Mouse (Mus musculus): Measurements from ENCODE around the gene Khdrbs1.

The Khdrbs1 gene

GRCm38 (mm10) chr4:129672878-129673449 is 69.1 kb downstream of the Khdrbs1 start:
- DNase-seq (ENCODE audit: low spot score in 2 of 2), result no peak

- DNase-seq (ENCODE audit: low spot score in 2 of 2), result peak; percentile 69 to 90
These were observed 69.8 kb downstream of the Khdrbs1 start, which contains the start of gene Kpna6 for GRCm38 (mm10) chr4:129672083-129672877. TSS of gene Kpna6 (minus strand) at chr4:129672767.

GRCm38 (mm10) chr4:129671491-129672082 is 70.5 kb downstream of the Khdrbs1 start:
- DNase-seq (ENCODE audit: low spot score in 2 of 2), result peak in 1 of 2 experiments; percentile 38

- no peak for DNase-seq (ENCODE audit: low spot score in 2 of 2)
These were observed 79.8 kb downstream of the Khdrbs1 start for GRCm38 (mm10) chr4:129662255-129662813.

- peak in 1 of 2 experiments; percentile 48 for DNase-seq (ENCODE audit: low spot score in 2 of 2)
These were observed 80.5 kb downstream of the Khdrbs1 start for GRCm38 (mm10) chr4:129661584-129661983.

GRCm38 (mm10) chr4:129654770-129655169 is 87.3 kb downstream of the Khdrbs1 start:
- no peak for DNase-seq (ENCODE audit: low spot score in 2 of 2)

All from left cerebral cortex, adult 9 months (tissue).